Mouse (Mus musculus): ENCODE data around the gene Csk. TPM values are rescaled to one million over a fixed set of nuclear protein-coding genes. Genes with fewer than 3 reads are reported as not detected.

Gene Csk
- polyA plus RNA-seq, 1 experiment from 2014 or later, result 32.3 TPM

GRCm38 (mm10) chr9:57589224-57590126 lies 64.0 kb downstream of the Csk start, which contains the start of gene Ulk3:
Ulk3 (plus strand) TSS chr9:57589452.
- Histone ChIP-seq H3K4me2 (peak within 1 kb of the TSS; percentile 96), H3K9me3 (ENCODE audit: control insufficient read depth, low read length) (no peaks in the 10 kb centered on the region), H3K4me1 (ENCODE audit: control insufficient read depth, insufficient read depth, low read length) (peaks cover 11% of the 10 kb centered on the region), H3K27ac (ENCODE audit: low read depth, low read length) (peak within 1 kb of the TSS; percentile 47; the same call in 1 of the 2 replicates), H3K36me3 (ENCODE audit: control insufficient read depth, insufficient read depth, low read length) (peaks cover 3% of the 10 kb centered on the region), H3K27me3 (ENCODE audit: control insufficient read depth, insufficient read depth, low read length) (no peaks in the 10 kb centered on the region), H3K4me3 (ENCODE audit: low read depth, low read length) (peak within 1 kb of the TSS; percentile 61), H3K9ac (ENCODE audit: low read length) (peak within 1 kb of the TSS; percentile 68)
- ATAC-seq (ENCODE audit: low FRiP score) (peak; percentile 80), DNase-seq (ENCODE audit: low spot score, missing footprints) (peak; percentile 94)
- whole genome bisulfite sequencing, result under 1% methylated on average over 58 of the region's 58 CpGs

GRCm38 (mm10) chr9:57584991-57585390 lies 68.4 kb downstream of the Csk start:
- no peak for ATAC-seq (ENCODE audit: low FRiP score)
- Histone ChIP-seq H3K27me3 (ENCODE audit: control insufficient read depth, insufficient read depth, low read length) (no peaks in the 10 kb centered on the region), H3K4me2 (no peak overlapping the region), H3K4me3 (ENCODE audit: low read depth, low read length) (no peak overlapping the region), H3K4me1 (ENCODE audit: control insufficient read depth, insufficient read depth, low read length) (peaks cover 7% of the 10 kb centered on the region), H3K9me3 (ENCODE audit: control insufficient read depth, low read length) (no peaks in the 10 kb centered on the region), H3K27ac (ENCODE audit: low read depth, low read length) (no peak overlapping the region), H3K36me3 (ENCODE audit: control insufficient read depth, insufficient read depth, low read length) (peaks cover 16% of the 10 kb centered on the region), H3K9ac (ENCODE audit: low read length) (no peak overlapping the region)
- DNase-seq (ENCODE audit: low spot score, missing footprints), result no peak
- 88% methylated on average over 3 of the region's 3 CpGs for WGBS

- DNase-seq (ENCODE audit: low spot score, missing footprints) (no peak), ATAC-seq (ENCODE audit: low FRiP score) (no peak)
- peaks cover 15% of the 10 kb centered on the region; the same call in 1 of the 2 replicates for H3K36me3 ChIP-seq (ENCODE audit: control insufficient read depth, insufficient read depth, low read length)
- no peak overlapping the region for H3K27ac ChIP-seq (ENCODE audit: low read depth, low read length)
- no peak overlapping the region for H3K9ac ChIP-seq (ENCODE audit: low read length)
- H3K27me3 ChIP-seq (ENCODE audit: control insufficient read depth, insufficient read depth, low read length), result no peaks in the 10 kb centered on the region
- H3K4me3 ChIP-seq (ENCODE audit: low read depth, low read length), result no peak overlapping the region
- no peak overlapping the region for H3K4me2 ChIP-seq
- H3K9me3 ChIP-seq (ENCODE audit: control insufficient read depth, low read length), result no peaks in the 10 kb centered on the region
- H3K4me1 ChIP-seq (ENCODE audit: control insufficient read depth, insufficient read depth, low read length), result no peaks in the 10 kb centered on the region
- WGBS, result 86% methylated on average over 6 of the region's 6 CpGs
Observed at GRCm38 (mm10) chr9:57577144-57577849, 76.1 kb downstream of the Csk start.

Other genes starting within 250 kb of the Csk start
- 18.6 and 22.9 TPM in 2 replicates for gene Ppcdc, start 213.5 kb downstream of the Csk start, polyA plus RNA-seq (2014; fragmentation: Nextera tagmentation; extraction: Ambion mirVana)
- gene Scamp5, start 185.6 kb downstream of the Csk start, polyA plus RNA-seq (2014; fragmentation: Nextera tagmentation; extraction: Ambion mirVana), result 17.6 and 17.7 TPM in 2 replicates
- 12.8 and 14.1 TPM in 2 replicates for gene Rpp25, start 149.6 kb downstream of the Csk start, polyA plus RNA-seq (2014; fragmentation: Nextera tagmentation; extraction: Ambion mirVana)
- 730 and 739 TPM in 2 replicates for gene Cox5a, start 132.4 kb downstream of the Csk start, polyA plus RNA-seq (2014; fragmentation: Nextera tagmentation; extraction: Ambion mirVana)
- gene Fam219b, start 116.1 kb downstream of the Csk start, polyA plus RNA-seq (2014; fragmentation: Nextera tagmentation; extraction: Ambion mirVana), result 16.0 and 16.1 TPM in 2 replicates
- gene Mpi, start 100.9 kb downstream of the Csk start, polyA plus RNA-seq (2014; fragmentation: Nextera tagmentation; extraction: Ambion mirVana), result 49.8 and 54.0 TPM in 2 replicates
- 58.2 and 62.6 TPM in 2 replicates for gene Scamp2, start 92.7 kb downstream of the Csk start, polyA plus RNA-seq (2014; fragmentation: Nextera tagmentation; extraction: Ambion mirVana)
- 7.3 and 8.1 TPM in 2 replicates for gene Ulk3, start 64.2 kb downstream of the Csk start, polyA plus RNA-seq (2014; fragmentation: Nextera tagmentation; extraction: Ambion mirVana)
- 3.0 and 3.1 TPM in 2 replicates for gene Cplx3, start 47.4 kb downstream of the Csk start, polyA plus RNA-seq (2014; fragmentation: Nextera tagmentation; extraction: Ambion mirVana)
- 0.08 TPM in 1 of 2 replicates, not detected in the other for gene Lman1l, start 32.9 kb downstream of the Csk start, polyA plus RNA-seq (2014; fragmentation: Nextera tagmentation; extraction: Ambion mirVana)
- not detected in 2 replicates for gene Cyp1a2, start 30.1 kb upstream of the Csk start, polyA plus RNA-seq (2014; fragmentation: Nextera tagmentation; extraction: Ambion mirVana)
- not detected in 2 replicates for gene Cyp1a1, start 34.3 kb upstream of the Csk start, polyA plus RNA-seq (2014; fragmentation: Nextera tagmentation; extraction: Ambion mirVana)
- 27.7 and 30.0 TPM in 2 replicates for gene Edc3, start 54.9 kb upstream of the Csk start, polyA plus RNA-seq (2014; fragmentation: Nextera tagmentation; extraction: Ambion mirVana)
- gene Clk3, start 112.2 kb upstream of the Csk start, polyA plus RNA-seq (2014; fragmentation: Nextera tagmentation; extraction: Ambion mirVana), result 84.2 and 91.6 TPM in 2 replicates
- 22.0 and 25.7 TPM in 2 replicates for gene Arid3b, start 183.2 kb upstream of the Csk start, polyA plus RNA-seq (2014; fragmentation: Nextera tagmentation; extraction: Ambion mirVana)